Mouse (Mus musculus) neural tube, embryonic 10.5 days (tissue): Measurements from ENCODE around the gene Spty2d1.
"Not testable (repeated sequence)": the region's sequence is repeated elsewhere in the genome, so short reads cannot be mapped to it uniquely, and the experiment has no call there.

ENCODE experiments used
- DNase-seq: peaks from one replicate; pipeline ENCODE4 v3.0.0-alpha.2; 2017; ENCODE audit warnings: low spot score; ENCODE audit errors: extremely low spot score

Gene Spty2d1

GRCm38 (mm10) chr7:47008168-47008993, at the start of gene Spty2d1:
TSS of gene Spty2d1 (minus strand) at chr7:47008411.
- DNase-seq, result peak; percentile 97

DNA sequence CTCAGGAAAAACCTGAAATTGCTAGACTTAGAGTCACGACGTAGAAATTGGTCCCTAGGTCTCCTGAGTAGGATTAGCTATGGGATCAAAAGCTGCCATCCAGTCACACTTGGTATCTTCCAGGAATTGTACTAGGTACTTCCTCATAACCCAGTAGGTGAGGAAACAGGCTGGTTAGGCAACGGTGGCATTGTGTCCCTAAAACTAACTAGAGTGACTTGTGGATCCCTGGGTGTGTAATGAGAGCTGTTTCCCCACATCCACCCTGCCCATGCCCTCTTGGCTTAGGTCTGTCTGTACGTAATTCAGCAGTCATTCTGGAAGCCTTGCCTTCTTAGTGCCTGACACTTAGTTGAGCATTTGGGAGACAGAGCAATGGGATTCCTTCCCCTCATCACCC, 48.1 kb upstream of the Spty2d1 start:
- no peak for DNase-seq

DNA sequence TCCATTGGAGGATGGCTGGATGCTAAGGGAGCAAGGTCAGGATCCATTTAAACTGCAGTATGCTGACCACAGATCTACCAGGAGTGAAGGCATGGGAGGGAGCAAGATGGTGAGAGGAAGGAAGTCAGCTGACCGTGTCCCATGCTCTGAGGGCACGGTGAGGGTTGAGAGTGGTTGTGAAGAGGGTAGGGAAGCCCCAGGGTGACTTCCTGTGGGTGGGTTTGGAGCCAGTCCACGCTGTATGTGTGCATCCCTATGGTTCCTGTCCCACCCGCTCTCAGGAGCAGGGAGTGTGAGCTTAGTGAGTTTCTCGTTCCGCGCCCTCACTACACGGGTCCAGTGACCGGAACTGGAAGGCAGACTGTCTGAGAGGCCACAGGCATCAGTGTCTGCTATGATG, 47.5 kb upstream of the Spty2d1 start:
- DNase-seq, result no peak

GRCm38 (mm10) chr7:47054666-47055065, 46.5 kb upstream of the Spty2d1 start:
- DNase-seq, result no peak

DNA sequence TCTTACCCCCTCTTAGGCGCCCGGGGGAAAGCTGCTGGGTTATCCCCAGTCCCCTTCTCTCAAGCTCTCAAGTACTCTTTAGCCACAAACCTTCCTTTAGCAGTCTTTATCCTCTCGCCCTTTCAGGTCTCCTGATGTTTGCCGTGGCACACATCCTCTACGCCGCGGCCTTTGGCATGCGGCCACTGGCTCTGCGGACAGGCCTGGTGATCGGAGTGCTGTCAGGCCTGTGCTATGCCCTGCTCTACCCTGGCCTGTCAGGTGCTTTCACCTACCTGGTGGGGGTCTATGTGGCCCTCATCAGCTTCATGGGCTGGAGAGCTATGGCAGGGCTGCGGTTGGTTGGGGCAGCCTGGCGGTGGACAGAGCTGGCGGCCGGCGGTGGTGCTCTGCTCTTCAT, 45.1 kb upstream of the Spty2d1 start:
- DNase-seq, result no peak

- no peak for DNase-seq
Measured at GRCm38 (mm10) chr7:47052276-47052675, 44.1 kb upstream of the Spty2d1 start.

- no peak for DNase-seq
Measured at GRCm38 (mm10) chr7:47051404-47052151, 43.4 kb upstream of the Spty2d1 start.

DNA sequence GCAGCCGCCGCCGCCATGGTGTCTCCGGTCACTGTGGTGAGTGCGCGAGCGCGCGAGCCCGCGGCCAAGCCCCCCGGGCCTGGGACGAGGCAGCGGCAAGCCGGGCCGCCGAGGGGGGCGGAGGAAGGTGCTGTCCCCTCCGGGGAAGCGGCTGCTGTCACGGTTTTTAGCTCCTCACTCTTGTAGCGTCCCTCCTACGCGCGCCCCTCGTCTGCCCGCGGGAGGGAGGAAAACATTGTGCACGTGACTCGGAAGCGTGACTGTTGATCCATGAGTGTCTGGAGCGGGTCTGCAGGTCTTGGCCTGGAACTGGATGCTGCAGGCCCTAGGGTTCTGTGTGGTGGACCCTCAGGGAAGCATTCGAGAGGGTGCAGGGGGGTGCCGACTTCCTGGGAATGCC, 42.6 kb upstream of the Spty2d1 start:
- DNase-seq, result no peak

- DNase-seq, result peak; percentile 97
Measured at GRCm38 (mm10) chr7:47050366-47050765, 42.2 kb upstream of the Spty2d1 start, which contains the start of gene Tmem86a. TSS of gene Tmem86a (plus strand) at chr7:47050601.

DNA sequence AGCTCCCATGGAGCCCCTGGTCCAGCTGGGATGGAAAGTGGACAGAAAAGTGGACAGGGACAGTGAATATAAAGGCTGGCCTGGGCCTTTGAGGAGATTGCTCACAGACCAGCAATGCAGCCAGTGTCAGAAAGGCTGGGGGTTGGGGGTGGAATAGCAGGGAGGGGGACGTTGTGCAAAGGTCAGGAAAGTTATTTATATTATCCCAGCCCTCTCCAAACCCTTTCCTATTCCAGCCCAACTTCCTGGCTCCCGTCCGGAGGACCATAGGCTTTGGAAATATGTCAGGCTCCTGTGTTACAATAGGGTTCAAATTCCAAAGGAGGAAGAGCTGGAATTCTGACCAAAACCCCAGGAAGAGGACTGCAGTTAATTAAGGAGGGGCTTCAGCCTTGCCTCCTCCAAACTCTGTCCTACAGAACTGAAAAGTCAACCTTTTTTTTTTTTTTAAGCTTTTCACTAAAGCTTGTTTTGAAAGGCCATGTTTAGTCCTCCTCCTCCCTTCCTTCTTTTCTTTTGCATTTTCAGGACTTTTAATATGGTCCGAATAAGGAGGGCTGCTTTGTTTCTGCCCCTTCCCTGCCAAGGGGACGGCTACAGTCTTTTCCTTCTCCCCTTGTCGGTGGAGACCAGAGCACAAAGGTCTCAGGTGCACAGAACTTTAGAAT, 34.7 kb upstream of the Spty2d1 start:
- DNase-seq, result no peak

DNA sequence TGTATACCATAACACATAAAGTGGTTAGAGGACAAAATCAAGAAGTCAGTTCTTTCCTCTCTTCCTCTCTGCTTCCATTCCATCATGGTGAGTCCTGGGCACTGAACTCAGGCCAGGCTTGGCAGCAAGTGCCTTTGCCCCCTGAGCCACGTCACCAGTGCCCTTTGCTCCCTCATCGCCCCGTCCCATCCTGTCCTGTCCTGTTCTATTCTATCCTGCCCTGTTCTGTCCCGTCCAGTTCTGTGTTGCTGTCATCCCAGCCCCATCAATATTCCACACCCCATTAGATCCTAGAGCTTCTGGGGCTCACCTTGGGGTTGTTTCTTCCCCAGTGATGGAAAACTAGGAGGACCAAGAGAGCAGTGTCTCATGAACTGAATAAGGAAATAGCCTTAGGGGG, 33.9 kb upstream of the Spty2d1 start:
- DNase-seq, result no peak

DNA sequence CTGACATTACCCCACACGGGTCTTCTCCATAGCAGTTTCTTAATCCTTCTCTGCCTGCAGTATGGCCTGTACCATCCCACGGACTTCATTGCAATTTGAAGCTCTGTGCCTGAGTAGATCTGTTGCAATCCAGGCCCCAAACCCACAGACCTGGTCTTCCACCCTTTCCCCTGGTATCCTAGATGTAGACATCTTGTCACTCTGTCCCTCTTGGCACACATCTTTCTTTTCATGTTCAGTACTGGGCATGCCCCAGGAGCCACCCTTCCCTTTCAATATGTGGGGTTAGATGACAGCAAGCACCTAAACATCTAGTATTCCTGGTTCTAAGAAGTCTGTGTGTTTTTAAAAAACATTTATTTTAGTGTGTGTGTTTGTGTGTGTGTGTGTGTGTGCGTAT, 33.5 kb upstream of the Spty2d1 start:
- DNase-seq, result no peak

DNA sequence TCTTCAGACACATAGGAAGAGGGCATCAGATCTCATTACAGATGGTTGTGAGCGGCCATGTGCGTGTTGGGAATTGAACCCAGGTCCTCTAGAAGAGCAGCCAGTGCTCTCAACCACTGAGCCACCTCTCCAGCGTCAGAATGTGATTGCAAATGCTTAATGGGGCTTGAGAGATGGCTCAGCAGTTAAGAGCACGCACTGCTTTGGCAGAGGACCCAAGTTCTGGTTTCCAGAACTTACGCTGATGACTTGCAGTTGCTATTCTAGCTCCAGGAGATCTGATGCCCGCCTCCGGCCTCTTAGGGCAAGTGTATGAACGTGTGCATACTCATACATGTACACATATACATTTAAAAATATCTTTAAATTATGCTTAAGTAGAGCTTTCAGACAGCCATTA, 27.2 kb upstream of the Spty2d1 start:
- DNase-seq, result no peak

- DNase-seq, result no peak
Measured at GRCm38 (mm10) chr7:47034785-47035384, 26.7 kb upstream of the Spty2d1 start.

- no peak for DNase-seq
Measured at GRCm38 (mm10) chr7:47031371-47031770, 23.2 kb upstream of the Spty2d1 start.

DNA sequence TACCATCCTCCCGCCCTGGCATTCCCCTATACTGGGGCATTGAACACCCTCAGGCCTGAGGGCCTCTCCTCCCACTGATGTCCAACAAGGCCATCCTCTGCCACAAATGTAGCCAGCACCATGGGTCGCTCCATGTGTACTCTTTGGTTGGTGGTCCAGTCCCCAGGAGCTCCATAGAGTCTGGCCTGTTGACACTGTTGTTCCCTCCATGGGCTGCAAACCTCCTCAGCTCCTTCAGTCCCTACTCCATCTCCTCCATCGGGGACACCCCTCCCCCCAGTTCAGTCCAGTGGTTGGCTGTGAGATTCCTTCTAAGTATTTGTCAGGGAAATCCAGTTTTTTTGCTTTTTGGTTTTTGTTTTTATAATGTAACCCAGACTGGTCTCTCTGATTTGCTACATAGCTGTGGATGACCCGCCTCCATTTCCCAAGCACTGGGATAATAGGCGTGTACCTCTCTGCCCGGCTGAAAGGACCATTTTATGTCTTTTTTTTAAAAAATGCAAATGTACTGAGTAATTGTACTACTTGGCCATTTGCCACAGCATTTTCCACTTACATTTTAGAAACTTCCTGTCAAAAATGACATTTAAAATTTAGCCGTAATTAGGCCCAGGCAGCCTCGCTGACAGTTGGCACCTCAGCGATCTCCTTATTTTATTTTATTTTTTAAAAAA, 22.4 kb upstream of the Spty2d1 start:
- DNase-seq, result no peak

DNA sequence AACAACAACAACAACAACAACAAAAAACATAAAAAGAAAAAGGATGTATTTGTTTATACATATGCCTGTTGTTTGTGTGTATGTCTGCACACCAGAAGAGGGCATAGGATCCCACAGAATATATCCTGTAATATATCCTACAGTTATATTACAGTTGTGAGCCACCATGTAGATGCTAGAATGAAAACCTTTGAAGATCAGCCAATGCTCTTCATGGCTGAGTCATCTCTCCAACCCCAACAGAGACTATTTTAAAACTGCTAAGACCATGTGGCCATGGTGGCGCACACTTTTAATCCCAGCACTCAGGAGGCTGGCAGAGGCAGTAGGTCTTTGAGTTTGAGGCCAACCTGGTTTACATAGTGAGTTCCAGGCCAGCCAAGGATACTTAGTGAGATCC, 19.3 kb upstream of the Spty2d1 start:
- DNase-seq, result no peak

GRCm38 (mm10) chr7:47026899-47027298, 18.7 kb upstream of the Spty2d1 start:
- DNase-seq, result not testable (repeated sequence)

DNA sequence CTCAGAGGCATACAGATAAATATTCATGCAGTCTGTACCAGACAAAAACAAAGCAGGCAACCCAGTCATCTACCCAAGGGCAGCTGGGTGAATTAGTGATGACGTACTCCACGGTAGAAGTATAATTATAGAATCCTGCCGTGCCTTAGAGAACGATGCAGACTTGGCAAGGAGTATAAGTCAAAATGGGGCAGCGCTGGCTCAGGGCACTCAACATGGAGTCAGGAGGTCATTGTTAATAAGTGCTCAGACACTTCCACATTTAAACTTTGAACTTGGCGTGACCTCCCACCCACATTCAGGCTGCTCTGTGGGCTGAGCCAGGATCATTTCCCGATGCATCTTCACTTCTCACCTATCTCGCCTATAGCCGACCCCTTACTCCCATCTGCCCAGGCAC, 17.2 kb upstream of the Spty2d1 start:
- no peak for DNase-seq

DNA sequence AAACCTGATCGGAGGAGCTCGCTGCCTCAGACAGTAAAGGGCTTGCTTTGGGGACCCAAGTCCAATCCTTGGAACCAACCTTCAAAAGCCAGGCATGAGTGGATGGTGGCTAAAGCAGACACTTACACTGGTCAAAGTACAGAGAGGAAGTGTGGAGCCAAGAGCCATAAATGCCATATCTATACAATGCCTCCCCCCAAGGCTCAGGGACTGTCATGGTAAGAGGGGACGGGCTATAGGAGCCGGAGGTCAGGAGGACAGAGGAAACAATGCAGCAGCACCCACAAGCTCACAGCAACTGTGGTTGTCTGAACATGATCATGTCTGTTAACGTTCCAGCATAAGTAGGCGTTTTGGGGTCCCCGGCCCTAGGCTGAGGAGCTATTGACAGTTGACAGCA, 16.2 kb upstream of the Spty2d1 start:
- DNase-seq, result no peak

- DNase-seq, result peak; percentile 87
Measured at GRCm38 (mm10) chr7:47023530-47023929, 15.3 kb upstream of the Spty2d1 start.
